Mouse (Mus musculus): ENCODE data around the gene Sdc4. TPM values are rescaled to one million over a fixed set of nuclear protein-coding genes. Genes with fewer than 3 reads are reported as not detected.

Gene Sdc4
- polyA plus RNA-seq, 1 experiment from 2014 or later, result 5.1 TPM

DNA sequence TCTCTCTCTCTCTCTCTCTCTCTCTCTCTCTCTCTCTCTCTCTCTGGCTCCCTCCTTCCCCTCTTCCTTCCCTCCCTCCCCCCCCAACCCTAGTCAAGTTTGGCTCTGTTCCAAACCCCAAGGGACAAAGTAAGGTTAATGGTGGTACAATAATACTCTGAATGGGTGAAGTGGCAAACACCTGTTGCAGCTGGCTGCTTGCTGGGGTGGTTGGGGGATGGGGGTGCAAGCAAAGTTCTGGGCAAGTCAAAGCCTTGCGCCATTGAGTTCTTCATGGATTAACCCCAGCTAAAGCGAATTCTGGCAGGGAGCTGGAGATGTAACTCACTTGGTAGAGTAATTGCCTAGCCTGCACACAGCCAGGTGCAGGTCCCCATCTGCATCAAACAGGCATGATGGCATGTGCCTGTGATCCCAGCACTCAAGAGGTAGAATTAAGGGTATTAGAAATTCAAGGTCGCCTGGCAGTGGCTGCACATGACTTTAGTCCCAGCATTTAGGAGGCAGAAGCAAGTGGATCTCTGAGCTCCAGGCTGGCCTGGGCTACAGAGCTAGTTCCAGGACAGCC lies 25.3 kb downstream of the Sdc4 start:
- Histone ChIP-seq H3K9ac (replicated peaks; ENCODE audit: low read depth, low read length) (no peak overlapping the region), H3K4me2 (ENCODE audit: low read length) (no peak overlapping the region), H3K9me3 (ENCODE audit: control insufficient read depth, low read length) (no peaks in the 10 kb centered on the region), H3K27ac (ENCODE audit: low read length) (no peak overlapping the region), H3K4me1 (replicated peaks; ENCODE audit: control insufficient read depth, insufficient read depth, low read length) (0 out of 2 replicates have a peak, but pooled peaks cover 3% of the 10 kb centered on the region), H3K27me3 (replicated peaks; ENCODE audit: control insufficient read depth, insufficient read depth, low read length) (peaks cover 4% of the 10 kb centered on the region; the same call in 1 of the 2 replicates), H3K4me3 (replicated peaks; ENCODE audit: low read length) (no peak overlapping the region), H3K36me3 (ENCODE audit: control insufficient read depth, insufficient read depth) (no peaks in the 10 kb centered on the region)
- no peak for ATAC-seq
- WGBS, result 36% methylated on average over 3 of the region's 3 CpGs

DNA sequence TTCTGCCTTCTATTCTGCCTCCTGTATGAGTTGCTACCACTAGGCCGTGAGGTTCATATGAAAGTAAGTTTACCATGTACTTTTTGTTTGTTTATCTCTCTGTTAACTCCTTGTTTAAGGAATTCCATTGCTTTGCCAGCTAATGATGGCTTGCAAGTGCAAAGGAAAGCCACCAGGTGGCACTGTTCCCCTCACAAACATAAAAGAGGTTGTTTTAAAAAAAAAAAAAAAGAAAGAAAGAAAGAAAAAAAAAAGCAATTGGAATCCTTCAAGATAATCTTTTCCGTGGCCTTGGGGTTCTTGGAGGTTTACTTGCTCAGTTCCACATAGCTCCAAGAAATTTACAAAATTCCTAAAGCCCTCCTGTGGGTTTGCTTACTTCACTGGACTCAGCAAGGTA lies 26.5 kb downstream of the Sdc4 start:
- H3K4me3 ChIP-seq (replicated peaks; ENCODE audit: low read length), result no peak overlapping the region
- H3K36me3 ChIP-seq (ENCODE audit: control insufficient read depth, insufficient read depth), result no peaks in the 10 kb centered on the region
- no peak overlapping the region for H3K27ac ChIP-seq (ENCODE audit: low read length)
- no peaks in the 10 kb centered on the region for H3K9me3 ChIP-seq (ENCODE audit: control insufficient read depth, low read length)
- peaks cover 4% of the 10 kb centered on the region; the same call in 1 of the 2 replicates for H3K27me3 ChIP-seq (replicated peaks; ENCODE audit: control insufficient read depth, insufficient read depth, low read length)
- H3K4me2 ChIP-seq (ENCODE audit: low read length), result no peak overlapping the region
- no peak for ATAC-seq
- 0 out of 2 replicates have a peak, but pooled peaks cover 3% of the 10 kb centered on the region for H3K4me1 ChIP-seq (replicated peaks; ENCODE audit: control insufficient read depth, insufficient read depth, low read length)
- 1% methylated on average over 2 of the region's 2 CpGs for WGBS
- H3K9ac ChIP-seq (replicated peaks; ENCODE audit: low read depth, low read length), result no peak overlapping the region

DNA sequence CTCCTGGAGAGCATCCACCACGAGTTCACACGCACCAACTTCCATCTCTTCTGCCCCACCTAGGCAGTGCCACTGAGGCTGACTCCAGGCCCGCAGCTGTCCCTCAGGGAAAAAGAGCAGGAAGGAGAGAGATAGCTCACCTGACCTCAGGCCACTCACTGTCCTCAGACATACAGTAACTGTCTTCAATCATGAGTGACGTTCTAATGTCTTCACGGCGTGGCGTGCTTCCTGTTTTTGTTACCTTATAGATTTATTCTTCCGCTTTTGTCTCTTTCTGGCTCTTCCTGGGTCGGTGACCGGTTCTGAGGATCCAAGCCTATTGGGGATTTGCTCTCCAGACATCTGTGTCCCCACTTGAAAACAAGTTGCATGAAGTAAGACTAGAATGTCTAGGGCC lies 29.1 kb downstream of the Sdc4 start:
- peaks cover 6% of the 10 kb centered on the region; the same call in 1 of the 2 replicates for H3K27me3 ChIP-seq (replicated peaks; ENCODE audit: control insufficient read depth, insufficient read depth, low read length)
- no peak overlapping the region; the same call in 1 of the 2 replicates for H3K4me3 ChIP-seq (replicated peaks; ENCODE audit: low read length)
- H3K4me1 ChIP-seq (replicated peaks; ENCODE audit: control insufficient read depth, insufficient read depth, low read length), result 0 out of 2 replicates have a peak, but pooled peaks cover 3% of the 10 kb centered on the region
- no peaks in the 10 kb centered on the region for H3K36me3 ChIP-seq (ENCODE audit: control insufficient read depth, insufficient read depth)
- WGBS, result 72% methylated on average over 10 of the region's 10 CpGs
- no peak overlapping the region for H3K27ac ChIP-seq (ENCODE audit: low read length)
- H3K9me3 ChIP-seq (ENCODE audit: control insufficient read depth, low read length), result no peaks in the 10 kb centered on the region
- 0 out of 2 replicates have a peak overlapping the region, but pooled peaks have one; percentile 19 for H3K9ac ChIP-seq (replicated peaks; ENCODE audit: low read depth, low read length)
- no peak for ATAC-seq
- peak overlapping the region; percentile 38 for H3K4me2 ChIP-seq (ENCODE audit: low read length)

DNA sequence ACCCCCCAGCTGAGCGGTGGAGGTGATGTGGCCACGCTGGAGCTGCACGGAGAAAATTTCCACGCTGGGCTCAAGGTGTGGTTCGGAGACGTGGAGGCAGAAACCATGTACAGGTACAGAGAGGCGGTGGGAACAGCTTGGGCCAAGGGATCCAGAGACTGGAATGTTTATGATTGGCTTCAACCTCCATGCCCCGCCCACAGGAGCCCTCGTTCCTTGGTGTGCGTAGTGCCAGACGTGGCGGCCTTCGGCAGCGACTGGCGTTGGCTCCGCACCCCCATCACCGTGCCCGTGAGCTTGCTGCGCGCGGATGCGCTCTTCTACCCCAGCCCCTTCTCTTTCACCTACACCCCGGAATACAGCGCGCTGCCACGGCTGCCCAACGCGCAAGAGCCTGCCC lies 29.5 kb downstream of the Sdc4 start:
- Histone ChIP-seq H3K4me3 (replicated peaks; ENCODE audit: low read length) (peak overlapping the region; percentile 10), H3K4me1 (replicated peaks; ENCODE audit: control insufficient read depth, insufficient read depth, low read length) (0 out of 2 replicates have a peak, but pooled peaks cover 3% of the 10 kb centered on the region), H3K4me2 (ENCODE audit: low read length) (peak overlapping the region; percentile 38), H3K9me3 (ENCODE audit: control insufficient read depth, low read length) (no peaks in the 10 kb centered on the region), H3K9ac (replicated peaks; ENCODE audit: low read depth, low read length) (0 out of 2 replicates have a peak overlapping the region, but pooled peaks have one; percentile 19), H3K36me3 (ENCODE audit: control insufficient read depth, insufficient read depth) (no peaks in the 10 kb centered on the region), H3K27ac (ENCODE audit: low read length) (no peak overlapping the region), H3K27me3 (replicated peaks; ENCODE audit: control insufficient read depth, insufficient read depth, low read length) (peaks cover 10% of the 10 kb centered on the region; the same call in 1 of the 2 replicates)
- 21% methylated on average over 28 of the region's 28 CpGs for WGBS
- ATAC-seq, result no peak

DNA sequence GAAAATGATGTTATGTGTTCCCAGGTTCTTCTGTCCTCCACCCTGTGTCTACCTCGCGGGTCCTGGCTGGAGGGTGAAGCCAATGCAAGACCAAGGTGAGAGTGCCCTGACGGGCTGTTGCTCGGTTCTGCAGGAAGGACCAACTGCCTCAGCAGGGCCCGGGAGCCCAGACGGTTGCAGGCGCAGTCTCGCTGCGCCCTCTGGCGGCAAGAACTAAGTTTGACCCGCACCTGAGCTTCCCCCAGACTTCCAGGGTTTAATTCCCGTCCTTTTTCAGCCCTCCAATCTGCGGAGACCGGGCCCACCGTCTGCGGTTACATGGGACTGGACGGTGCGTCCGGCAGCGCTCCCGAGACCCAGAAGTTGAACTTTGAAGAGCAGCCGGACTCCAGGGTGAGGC lies 36.0 kb downstream of the Sdc4 start:
- Histone ChIP-seq H3K9ac (replicated peaks; ENCODE audit: low read depth, low read length) (no peak overlapping the region), H3K4me2 (ENCODE audit: low read length) (no peak overlapping the region), H3K4me3 (replicated peaks; ENCODE audit: low read length) (no peak overlapping the region), H3K27me3 (replicated peaks; ENCODE audit: control insufficient read depth, insufficient read depth, low read length) (peaks cover 63% of the 10 kb centered on the region), H3K4me1 (replicated peaks; ENCODE audit: control insufficient read depth, insufficient read depth, low read length) (peaks cover 8% of the 10 kb centered on the region), H3K9me3 (ENCODE audit: control insufficient read depth, low read length) (no peaks in the 10 kb centered on the region), H3K36me3 (ENCODE audit: control insufficient read depth, insufficient read depth) (no peaks in the 10 kb centered on the region), H3K27ac (ENCODE audit: low read length) (no peak overlapping the region)
- under 1% methylated on average over 22 of the region's 22 CpGs for WGBS
- ATAC-seq, result peak; percentile 54; the same call in 1 of the 2 replicates

DNA sequence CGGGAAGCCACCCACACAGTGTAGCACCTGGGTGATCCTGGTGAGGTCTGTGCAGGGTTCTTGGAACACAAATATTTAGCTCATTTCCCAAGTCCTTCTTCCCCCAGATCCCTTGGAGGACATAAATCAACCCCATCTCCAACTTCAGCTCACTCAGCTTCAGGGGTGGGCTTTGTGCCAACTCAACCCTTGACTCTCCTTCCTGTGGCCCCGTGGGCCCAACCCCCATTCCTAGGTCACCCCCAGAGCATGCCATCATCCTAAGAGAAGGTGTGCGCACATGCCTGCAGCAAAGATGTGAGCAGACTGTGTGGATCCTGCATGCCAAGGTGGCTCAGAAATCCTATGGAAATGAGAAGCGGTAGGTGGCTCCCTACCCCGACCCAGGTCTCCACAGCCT lies 38.2 kb downstream of the Sdc4 start:
- H3K4me3 ChIP-seq (replicated peaks; ENCODE audit: low read length), result no peak overlapping the region
- no peaks in the 10 kb centered on the region for H3K36me3 ChIP-seq (ENCODE audit: control insufficient read depth, insufficient read depth)
- H3K4me1 ChIP-seq (replicated peaks; ENCODE audit: control insufficient read depth, insufficient read depth, low read length), result peaks cover 10% of the 10 kb centered on the region
- ATAC-seq, result no peak
- H3K4me2 ChIP-seq (ENCODE audit: low read length), result no peak overlapping the region
- H3K27me3 ChIP-seq (replicated peaks; ENCODE audit: control insufficient read depth, insufficient read depth, low read length), result peaks cover 82% of the 10 kb centered on the region
- no peak overlapping the region for H3K27ac ChIP-seq (ENCODE audit: low read length)
- H3K9me3 ChIP-seq (ENCODE audit: control insufficient read depth, low read length), result no peaks in the 10 kb centered on the region
- WGBS, result 37% methylated on average over 5 of the region's 5 CpGs
- no peak overlapping the region for H3K9ac ChIP-seq (replicated peaks; ENCODE audit: low read depth, low read length)

DNA sequence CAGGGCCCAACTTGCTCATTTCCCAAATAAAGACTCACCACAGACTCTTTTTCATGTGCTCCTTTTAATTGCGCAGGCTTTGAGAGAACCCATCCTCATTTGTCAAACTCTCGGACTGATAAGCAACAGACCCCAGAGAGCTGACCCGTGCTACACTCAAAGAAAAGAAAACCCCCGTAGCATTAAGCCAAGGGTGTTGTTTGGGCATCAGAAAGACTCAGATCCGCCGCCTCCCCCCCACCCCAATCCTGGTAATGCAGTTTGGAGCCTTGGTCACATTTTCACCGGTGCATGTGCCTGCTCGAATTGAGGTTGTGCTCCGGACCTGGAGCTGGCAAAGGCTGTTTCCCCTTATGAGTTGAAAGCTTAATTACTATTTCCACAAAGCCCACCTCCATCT lies 38.6 kb downstream of the Sdc4 start, which contains the start of gene Matn4:
Matn4 (minus strand) TSS at position 101 of the 400 bp plus-strand sequence.
- 7% methylated on average over 9 of the region's 9 CpGs for WGBS
- no peak for ATAC-seq
- Histone ChIP-seq H3K27me3 (replicated peaks; ENCODE audit: control insufficient read depth, insufficient read depth, low read length) (peaks cover 87% of the 10 kb centered on the region), H3K4me1 (replicated peaks; ENCODE audit: control insufficient read depth, insufficient read depth, low read length) (peaks cover 12% of the 10 kb centered on the region), H3K9ac (replicated peaks; ENCODE audit: low read depth, low read length) (no peak within 1 kb of the TSS; the same call in 1 of the 2 replicates), H3K4me3 (replicated peaks; ENCODE audit: low read length) (peak within 1 kb of the TSS; percentile 25), H3K27ac (ENCODE audit: low read length) (no peak within 1 kb of the TSS), H3K36me3 (ENCODE audit: control insufficient read depth, insufficient read depth) (no peaks in the 10 kb centered on the region), H3K4me2 (ENCODE audit: low read length) (peak within 1 kb of the TSS; percentile 35), H3K9me3 (ENCODE audit: control insufficient read depth, low read length) (no peaks in the 10 kb centered on the region)

DNA sequence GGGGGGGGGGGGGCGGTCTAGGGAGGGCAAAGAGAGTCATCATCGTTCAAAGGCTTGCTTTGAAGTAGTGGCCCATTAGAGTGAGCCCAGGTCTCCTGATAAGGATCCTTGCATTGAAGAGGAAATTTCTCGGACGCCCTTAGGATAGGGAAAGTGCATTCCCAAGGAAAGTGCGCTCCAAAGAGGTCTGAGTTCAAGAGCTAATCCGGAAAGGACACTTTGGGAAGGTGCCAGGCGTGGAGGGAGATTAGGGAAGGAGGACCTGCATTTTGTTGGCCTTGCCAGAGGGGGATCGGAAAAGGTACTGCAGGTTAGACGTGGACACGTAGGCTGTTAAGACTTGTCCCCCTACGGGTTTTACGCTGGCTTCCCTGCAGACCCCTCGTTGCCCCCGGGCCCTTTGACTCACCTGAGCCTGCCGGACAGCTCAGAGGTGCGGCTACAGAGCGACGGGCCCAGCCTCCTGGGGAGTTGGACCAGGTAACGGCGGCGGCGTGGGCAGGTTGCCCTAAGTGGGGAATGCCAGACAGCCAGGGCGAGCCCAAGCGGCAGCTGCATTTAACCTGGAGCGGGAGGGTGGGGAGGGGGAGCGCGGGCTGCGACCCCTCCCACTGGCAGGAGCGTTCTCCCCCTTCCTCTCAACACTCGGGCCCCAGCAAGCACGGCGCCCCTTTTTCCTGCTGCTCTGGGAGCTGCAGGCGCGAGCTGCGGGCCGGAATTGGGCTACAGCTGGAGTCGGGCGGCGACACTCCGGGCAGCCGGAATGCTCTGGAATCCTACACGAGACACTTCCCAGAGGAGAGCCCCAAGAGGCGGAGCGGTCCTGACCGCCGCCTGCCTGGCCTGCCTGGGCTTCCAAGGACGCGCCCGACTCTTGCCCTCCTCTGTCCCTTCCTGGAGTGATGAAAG lies 39.4 kb downstream of the Sdc4 start:
- no peak for ATAC-seq
- 1% methylated on average over 40 of the region's 49 CpGs for WGBS
- H3K27me3 ChIP-seq (replicated peaks; ENCODE audit: control insufficient read depth, insufficient read depth, low read length), result peaks cover 89% of the 10 kb centered on the region
- no peak overlapping the region for H3K27ac ChIP-seq (ENCODE audit: low read length)
- no peak overlapping the region; the same call in 1 of the 2 replicates for H3K9ac ChIP-seq (replicated peaks; ENCODE audit: low read depth, low read length)
- H3K9me3 ChIP-seq (ENCODE audit: control insufficient read depth, low read length), result no peaks in the 10 kb centered on the region
- peak overlapping the region; percentile 25 for H3K4me3 ChIP-seq (replicated peaks; ENCODE audit: low read length)
- H3K4me2 ChIP-seq (ENCODE audit: low read length), result peak overlapping the region; percentile 35
- H3K36me3 ChIP-seq (ENCODE audit: control insufficient read depth, insufficient read depth), result no peaks in the 10 kb centered on the region
- peaks cover 12% of the 10 kb centered on the region for H3K4me1 ChIP-seq (replicated peaks; ENCODE audit: control insufficient read depth, insufficient read depth, low read length)

DNA sequence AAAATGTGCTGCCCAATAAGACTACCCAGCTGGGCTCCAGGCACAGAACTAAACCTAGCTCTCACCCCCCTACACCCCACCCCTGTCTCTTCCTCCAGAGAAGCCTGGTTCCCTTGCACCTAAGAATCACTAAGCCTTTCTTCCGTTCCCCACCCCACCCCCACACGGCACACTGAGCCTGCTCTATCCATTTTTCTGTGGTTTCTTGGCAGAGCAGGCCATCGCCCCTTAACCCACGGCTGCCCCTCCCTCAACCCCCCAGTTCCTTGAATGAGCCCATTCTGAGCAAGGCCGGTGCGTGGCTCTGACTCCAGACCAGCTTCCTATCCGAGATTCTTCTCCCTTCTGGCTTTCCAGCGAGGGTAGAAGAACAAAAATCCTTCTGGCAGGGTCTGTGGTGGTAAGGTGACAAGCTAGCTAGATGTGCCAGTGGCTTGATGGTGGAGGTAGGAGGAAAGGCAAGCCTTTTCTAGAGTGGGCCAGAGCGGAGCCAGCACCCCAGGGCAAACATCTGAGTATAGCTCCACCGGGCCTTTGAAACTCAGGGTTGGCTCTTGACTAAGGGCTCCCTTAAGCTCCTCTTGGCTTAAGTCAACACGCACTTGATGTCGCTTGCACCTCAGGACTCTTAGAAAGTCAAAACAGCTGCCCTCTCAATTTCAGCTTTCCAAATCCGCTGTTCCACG lies 40.1 kb downstream of the Sdc4 start:
- Histone ChIP-seq H3K9me3 (ENCODE audit: control insufficient read depth, low read length) (no peaks in the 10 kb centered on the region), H3K4me3 (replicated peaks; ENCODE audit: low read length) (no peak overlapping the region), H3K4me2 (ENCODE audit: low read length) (no peak overlapping the region), H3K27ac (ENCODE audit: low read length) (no peak overlapping the region), H3K36me3 (ENCODE audit: control insufficient read depth, insufficient read depth) (no peaks in the 10 kb centered on the region), H3K27me3 (replicated peaks; ENCODE audit: control insufficient read depth, insufficient read depth, low read length) (peaks cover 90% of the 10 kb centered on the region), H3K9ac (replicated peaks; ENCODE audit: low read depth, low read length) (no peak overlapping the region), H3K4me1 (replicated peaks; ENCODE audit: control insufficient read depth, insufficient read depth, low read length) (peaks cover 12% of the 10 kb centered on the region)
- no peak for ATAC-seq
- 10% methylated on average over 14 of the region's 14 CpGs for WGBS
